Mouse (Mus musculus) frontal cortex, adult 2 months (tissue): Measurements from ENCODE around the gene Fgf14. TPM values are rescaled to one million over a fixed set of nuclear protein-coding genes. Genes with fewer than 3 reads are reported as not detected.
"Not testable (repeated sequence)": the region's sequence is repeated elsewhere in the genome, so short reads cannot be mapped to it uniquely, and the experiment has no call there.

Experiments
- DNase-seq, 2 experiments: peaks; one replicate each; pipeline ENCODE4 v3.0.0; 2022; ENCODE audit warnings: low spot score in 1 of 2; ENCODE audit errors: extremely low spot score in 1 of 2
- polyA plus RNA-seq: library from polyadenylated mRNA; depleted of rRNA; stranded (reverse); fragments of >200 nt; gene quantifications from 2 replicates; pipeline ENCODE4 v1.2.3, GENCODE M21; 2012

Fgf14 gene
- polyA plus RNA-seq, 1 experiment: 20.8 TPM

DNA sequence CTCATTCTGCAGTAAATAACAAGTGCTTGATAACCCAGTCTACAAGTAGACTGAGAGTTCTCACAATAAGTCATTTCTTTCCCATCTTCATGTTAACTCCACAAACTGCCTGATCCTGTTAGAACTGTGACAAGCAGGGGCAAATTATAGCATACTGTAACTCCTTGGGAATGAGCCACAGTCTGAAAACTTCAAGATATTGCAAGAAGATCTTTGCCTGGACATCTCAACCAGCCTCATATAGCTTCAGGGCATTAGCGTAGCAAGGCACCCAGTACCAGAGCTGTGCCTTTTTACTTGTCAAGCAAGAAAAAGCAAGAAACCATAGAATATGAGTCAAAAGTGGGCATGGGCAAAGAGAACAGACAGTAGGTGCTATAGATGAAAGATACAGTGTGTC lies 188.0 kb downstream of the Fgf14 start:
- no peak for DNase-seq

DNA sequence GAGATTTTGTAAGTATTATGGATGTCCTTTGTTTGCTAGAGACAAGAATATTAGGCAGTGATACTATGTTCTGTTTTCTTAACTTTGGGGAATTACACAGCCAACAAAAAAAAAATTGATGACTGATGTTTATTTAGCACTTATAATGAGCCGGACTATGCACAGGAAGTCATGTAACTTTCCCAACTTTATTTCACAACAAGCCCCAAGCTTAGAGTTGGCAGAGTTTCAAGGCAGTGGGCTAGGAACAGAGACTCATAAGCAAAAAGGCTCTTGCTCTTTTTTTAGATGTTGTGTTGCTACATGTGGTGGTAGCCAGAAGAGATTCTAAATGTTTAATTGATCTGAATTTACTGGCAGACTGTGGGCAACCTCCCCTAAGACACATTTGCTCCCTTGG lies 191.7 kb downstream of the Fgf14 start:
- peak in 1 of 2 experiments; percentile 22 for DNase-seq

DNA sequence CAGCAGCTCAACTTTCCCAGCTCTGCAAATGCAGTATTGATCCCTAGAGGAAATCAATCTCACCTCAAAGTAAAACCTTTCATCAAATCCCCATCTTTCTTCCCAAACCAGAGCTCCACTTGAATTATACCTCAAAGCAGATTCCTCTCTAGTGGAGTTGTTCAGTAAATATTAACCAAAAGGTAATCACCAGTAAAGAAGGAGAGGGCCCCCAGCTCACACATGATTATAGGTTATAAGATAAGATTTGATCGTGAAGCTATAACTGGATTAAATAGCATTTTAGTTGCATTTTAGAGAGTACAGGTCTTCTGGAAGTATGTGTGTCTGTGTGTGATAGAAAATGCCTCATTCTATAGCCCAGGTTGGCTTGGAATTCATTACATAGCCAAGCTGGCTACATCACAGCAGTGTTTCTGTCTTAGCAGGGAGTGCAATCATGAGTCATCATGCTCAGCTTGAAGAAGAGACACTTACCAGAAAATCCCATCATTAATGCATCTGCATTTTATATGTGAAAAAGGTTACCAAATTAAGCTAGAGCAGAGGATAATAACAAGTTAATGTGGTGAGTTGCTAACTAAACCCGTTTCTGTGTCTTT lies 202.8 kb downstream of the Fgf14 start:
- peak in 1 of 2 experiments; percentile 33 for DNase-seq

DNA sequence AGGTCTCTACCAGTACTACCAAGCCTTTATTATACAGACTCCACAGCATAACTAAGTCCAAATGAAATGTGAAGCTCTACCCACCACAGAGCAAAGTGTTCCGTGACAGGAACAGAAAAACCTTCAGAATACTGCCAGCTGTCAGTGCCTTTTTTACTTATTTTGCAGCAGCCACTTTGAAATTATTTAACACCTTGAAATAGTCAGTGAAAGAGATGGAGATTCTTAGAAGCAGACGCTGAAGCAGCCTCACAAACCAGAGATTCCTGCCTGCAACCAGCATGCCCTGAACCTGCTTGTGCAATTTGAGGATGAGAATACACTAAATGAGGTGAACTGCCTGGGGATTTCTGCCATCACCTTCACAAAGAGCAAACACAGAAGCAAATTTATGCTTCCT lies 206.0 kb downstream of the Fgf14 start:
- DNase-seq: peak; percentile 21 to 25

- no peak for DNase-seq
These were observed 221.8 kb downstream of the Fgf14 start for GRCm38 (mm10) chr14:124455120-124455519.

DNA sequence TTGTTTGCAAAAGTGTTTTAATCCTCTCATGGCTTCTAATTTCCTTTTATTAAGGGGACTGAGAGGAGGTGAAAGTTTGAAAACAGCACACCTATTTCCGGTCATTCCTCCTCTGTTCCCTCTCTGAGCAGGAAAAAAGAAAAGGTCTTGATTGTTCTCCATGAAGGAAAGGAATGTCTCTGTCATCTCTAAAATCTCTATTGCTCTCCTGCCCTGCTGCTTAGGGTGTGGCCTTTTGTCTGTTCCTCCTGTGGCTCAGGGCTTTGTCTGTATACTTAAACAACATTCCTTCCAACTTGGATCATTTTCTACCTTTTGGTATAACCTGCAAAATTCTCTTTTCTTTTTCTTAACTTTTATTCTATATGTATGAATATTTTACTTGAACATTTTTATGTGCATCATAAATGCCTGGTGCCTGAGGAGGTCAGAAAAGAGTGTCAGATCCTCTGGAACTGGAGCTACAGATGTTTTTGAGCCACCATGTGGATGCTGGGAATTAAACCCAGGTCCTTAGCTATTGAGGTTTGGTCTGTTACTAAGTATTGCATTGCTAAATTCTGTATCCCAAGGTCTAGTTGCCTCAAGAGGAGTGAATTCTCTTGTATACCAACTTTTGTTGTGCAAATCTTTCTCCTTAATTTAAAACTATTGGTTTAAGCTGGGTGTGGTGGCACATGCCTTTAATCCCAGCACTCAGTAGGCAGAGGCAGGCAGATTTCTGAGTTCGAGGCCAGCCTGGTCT lies 230.7 kb downstream of the Fgf14 start:
- no peak for DNase-seq

- DNase-seq: peak; percentile 28 to 50
These were observed 232.1 kb downstream of the Fgf14 start for GRCm38 (mm10) chr14:124444831-124445230.

GRCm38 (mm10) chr14:124439298-124439697 lies 237.6 kb downstream of the Fgf14 start:
- DNase-seq: not testable (repeated sequence)

DNA sequence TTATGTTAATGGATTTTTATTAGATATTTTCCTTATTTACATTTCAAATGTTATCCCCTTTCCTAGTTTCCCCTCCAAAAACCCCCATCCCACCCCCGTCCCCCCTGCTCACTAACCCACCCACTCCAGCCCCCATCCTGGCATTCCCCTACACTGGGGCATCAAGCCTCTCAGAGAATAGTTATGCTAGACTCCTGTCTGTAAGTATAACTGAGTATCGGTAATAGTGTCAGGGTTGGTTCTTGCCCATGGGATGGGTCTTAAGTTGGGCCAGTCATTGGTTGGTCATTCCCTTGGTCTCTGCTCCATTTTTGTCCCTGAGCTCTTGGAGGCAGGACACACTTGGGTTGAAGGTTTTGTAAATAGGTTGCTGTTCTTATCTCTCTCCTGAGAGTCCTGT lies 265.0 kb downstream of the Fgf14 start:
- no peak for DNase-seq

DNA sequence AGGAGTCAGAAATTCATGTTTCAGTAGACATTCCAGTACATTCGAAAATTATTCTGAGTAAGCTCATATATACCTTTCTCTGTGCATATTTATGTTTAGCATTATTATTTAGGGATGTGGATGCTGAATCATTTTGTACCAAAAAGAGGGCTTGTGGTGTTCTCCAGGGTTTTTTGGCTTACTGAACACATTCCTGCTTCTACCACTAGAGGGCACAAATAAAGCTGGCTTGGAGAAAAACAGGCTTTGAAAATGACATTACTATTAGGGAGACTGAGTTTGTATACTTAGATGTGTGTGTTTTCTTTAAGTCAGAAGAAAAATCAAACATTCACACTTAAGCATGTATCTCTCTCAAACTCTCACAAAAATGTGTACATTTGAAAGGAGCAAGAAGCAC lies 266.0 kb downstream of the Fgf14 start:
- peak in 1 of 2 experiments; percentile 79 for DNase-seq

- no peak for DNase-seq
These were observed 348.5 kb downstream of the Fgf14 start for GRCm38 (mm10) chr14:124328391-124328790.

GRCm38 (mm10) chr14:124319017-124319718 lies 357.8 kb downstream of the Fgf14 start:
- no peak for DNase-seq

GRCm38 (mm10) chr14:124315513-124315912 lies 361.4 kb downstream of the Fgf14 start:
- DNase-seq: no peak

DNA sequence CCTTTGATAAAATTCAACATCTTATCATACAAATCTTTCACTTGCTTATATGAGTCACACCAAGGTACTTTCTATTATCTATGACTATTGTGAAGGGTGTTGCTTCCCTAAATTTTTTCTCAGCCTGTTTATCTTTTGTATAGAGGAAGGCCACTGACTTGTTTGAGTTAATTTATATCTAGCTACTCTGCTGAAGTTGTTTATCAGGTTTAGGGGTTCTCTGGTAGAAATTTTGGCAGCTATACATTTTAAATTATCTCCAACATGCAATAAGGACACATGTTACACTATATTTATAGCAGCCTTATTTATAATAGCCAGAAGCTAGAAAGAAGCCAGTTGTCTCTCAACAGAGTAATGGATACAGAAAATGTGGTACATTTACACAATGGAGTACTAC lies 389.9 kb downstream of the Fgf14 start:
- DNase-seq: no peak

GRCm38 (mm10) chr14:124278384-124278944 lies 398.5 kb downstream of the Fgf14 start:
- no peak for DNase-seq

GRCm38 (mm10) chr14:124266977-124267376 lies 409.9 kb downstream of the Fgf14 start:
- DNase-seq: no peak

DNA sequence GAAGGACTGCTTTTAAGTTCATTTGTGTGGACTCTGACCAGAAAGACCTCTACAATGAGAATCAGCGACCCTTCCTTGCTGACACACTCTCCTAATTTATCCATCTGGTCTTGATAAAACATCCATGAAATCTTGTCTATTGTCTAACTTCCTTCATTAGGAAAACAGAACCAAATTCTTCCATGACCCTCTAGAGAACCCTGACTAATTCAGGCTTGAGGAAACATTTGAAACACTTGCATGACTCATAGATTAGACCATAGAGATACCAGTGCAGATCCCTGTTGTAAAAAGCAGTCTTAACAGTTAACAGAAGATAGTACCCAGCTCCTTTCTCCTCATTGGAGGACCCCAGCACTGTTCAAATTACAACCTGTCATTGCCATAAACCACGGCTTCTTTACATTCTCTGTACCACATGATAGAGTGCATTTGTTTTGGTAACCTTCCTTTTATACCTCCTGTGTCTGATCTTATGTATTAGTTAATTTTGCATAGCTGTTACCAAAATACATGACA lies 412.3 kb downstream of the Fgf14 start:
- DNase-seq: no peak

- DNase-seq: peak in 1 of 2 experiments; percentile 42
These were observed 413.7 kb downstream of the Fgf14 start for GRCm38 (mm10) chr14:124263199-124263598.

- DNase-seq: no peak
These were observed 429.4 kb downstream of the Fgf14 start for GRCm38 (mm10) chr14:124247517-124247916.

- no peak for DNase-seq
These were observed 453.5 kb downstream of the Fgf14 start for GRCm38 (mm10) chr14:124223445-124223844.

DNA sequence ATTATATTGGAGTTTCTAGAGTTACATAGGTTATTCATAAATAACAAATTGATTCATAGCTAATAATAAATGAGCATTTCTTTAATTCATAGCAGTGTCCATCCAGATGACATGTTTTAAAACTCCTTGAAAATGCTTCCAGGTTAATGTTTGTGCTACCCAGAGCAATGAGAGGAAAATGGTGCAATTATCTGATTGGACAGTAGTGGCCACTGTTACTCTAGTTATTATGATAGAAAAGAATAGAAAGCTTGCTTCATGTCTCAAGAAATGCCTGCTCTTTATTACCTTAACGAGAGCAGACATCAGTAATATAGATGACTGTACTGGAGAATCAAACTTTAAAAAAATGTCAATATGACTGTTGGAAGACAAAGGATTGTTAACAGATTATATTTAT lies 454.5 kb downstream of the Fgf14 start:
- peak in 1 of 2 experiments; percentile 75 for DNase-seq
